ENCODE assay signal across 16 mouse cellular contexts in the genomic region with DNA sequence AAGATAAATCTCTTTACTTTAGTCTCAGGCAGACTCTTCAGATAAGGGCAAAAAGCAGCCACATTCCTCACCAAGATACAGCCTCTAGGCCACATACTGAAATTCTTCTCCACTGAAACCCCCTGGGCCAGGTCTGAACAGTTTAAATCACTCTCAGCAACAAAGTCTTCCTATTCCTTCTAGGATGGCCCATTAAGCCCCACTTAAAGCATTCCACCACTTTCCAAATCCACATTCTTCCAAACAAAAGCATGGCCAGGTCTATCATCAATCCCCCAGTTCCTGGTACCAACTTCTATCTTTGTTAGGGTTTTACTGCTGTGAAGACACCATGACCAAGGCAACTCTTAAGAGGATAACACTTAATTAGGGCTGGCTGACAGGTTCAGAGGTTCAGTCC.
"Had no signal": no experiment of that assay in that cellular context is flagged by ENCODE, and none has a peak within 500 bp of the region (broad histone marks: within the 10 kb centered on the region; RNA-seq: fewer than 3 reads in every experiment).

No protein-coding gene starts in this region.

- H3K4me2 ChIP-seq: liver, embryonic 11.5 days; liver, embryonic 15.5 days; midbrain, embryonic 13.5 days; neural tube, embryonic 15.5 days; stomach, embryonic 15.5 days had no signal

- H3K27me3 ChIP-seq: midbrain, embryonic 13.5 days; neural tube, embryonic 15.5 days; stomach, embryonic 15.5 days had no signal

- H3K36me3 ChIP-seq: liver, embryonic 15.5 days; neural tube, embryonic 15.5 days; stomach, embryonic 15.5 days had no signal

- H3K9me3 ChIP-seq: limb, embryonic 10.5 days; liver, embryonic 15.5 days; midbrain, embryonic 13.5 days; neural tube, embryonic 15.5 days; stomach, embryonic 15.5 days had no signal

- H3K4me3 ChIP-seq: left cerebral cortex, adult 2 months; limb, embryonic 10.5 days; liver, embryonic 15.5 days; midbrain, embryonic 13.5 days; neural tube, embryonic 15.5 days; stomach, embryonic 15.5 days had no signal

- ATAC-seq: midbrain, embryonic 13.5 days had no signal

- DNase-seq: kidney, adult 11 months; kidney, adult 9 months; lung, adult 2 months; lung, postnatal 14 days; right cerebral cortex, adult 18-20 months; right cerebral cortex, postnatal 25 days; spleen, adult 18-20 months; thymus, postnatal 4 days had no signal

- H3K27ac ChIP-seq: kidney, postnatal 0 days; left cerebral cortex, adult 2 months; limb, embryonic 10.5 days; liver, embryonic 15.5 days; midbrain, embryonic 13.5 days; neural tube, embryonic 15.5 days; stomach, embryonic 15.5 days had no signal

- H3K9ac ChIP-seq: liver, embryonic 15.5 days; midbrain, embryonic 13.5 days; neural tube, embryonic 15.5 days; stomach, embryonic 15.5 days had no signal
